Mouse (Mus musculus): ENCODE results near the gene Tmem17. TPM values are rescaled to one million over a fixed set of nuclear protein-coding genes. Genes with fewer than 3 reads are reported as not detected.

Gene Tmem17
- polyA plus RNA-seq, 1 experiment: 3.1 TPM

- Histone ChIP-seq H3K36me3 (ENCODE audit: control insufficient read depth, insufficient read depth) (no peaks in the 10 kb centered on the region), H3ac (ENCODE audit: control insufficient read depth, insufficient read length) (peak overlapping the region; percentile 31), H3K4me3 (peak overlapping the region; percentile 44), H3K27me3 (ENCODE audit: control insufficient read depth, insufficient read depth, insufficient read length) (no peaks in the 10 kb centered on the region), H3K4me2 (ENCODE audit: low read depth) (peak overlapping the region; percentile 71), H3K79me2 (ENCODE audit: control insufficient read depth, insufficient read depth) (no peaks in the 10 kb centered on the region)
- TF ChIP-seq POLR2A (IDR thresholded peaks at IDR 0.05; ENCODE audit: insufficient read length, low read depth) (no peak), MAX (IDR thresholded peaks at IDR 0.05; ENCODE audit: low read depth) (no peak), MYOG (IDR thresholded peaks at IDR 0.05; ENCODE audit: control insufficient read depth in 1 of 3, insufficient read depth in 1 of 3, insufficient read length in 2 of 3, low read depth in 2 of 3) (no peak), SRF (IDR thresholded peaks at IDR 0.05; ENCODE audit: control insufficient read depth, insufficient read length, low read depth) (no peak), TCF12 (IDR thresholded peaks at IDR 0.05; ENCODE audit: insufficient read depth, poor library complexity, severe bottlenecking) (no peak), USF1 (IDR thresholded peaks at IDR 0.05; ENCODE audit: low read depth) (no peak), MYOD1 (IDR thresholded peaks at IDR 0.05; ENCODE audit: control insufficient read depth in 1 of 3, insufficient read length in 2 of 3, low read depth in 2 of 3) (no peak), REST (IDR thresholded peaks at IDR 0.05; ENCODE audit: insufficient read depth, insufficient read length) (no peak)
Observed at GRCm38 (mm10) chr11:22513075-22513474, 1.2 kb downstream of the Tmem17 start.

GRCm38 (mm10) chr11:22515061-22515460, 3.2 kb downstream of the Tmem17 start:
- H3K36me3 ChIP-seq (ENCODE audit: control insufficient read depth, insufficient read depth): no peaks in the 10 kb centered on the region
- H3K27me3 ChIP-seq (ENCODE audit: control insufficient read depth, insufficient read depth, insufficient read length): no peaks in the 10 kb centered on the region
- TF ChIP-seq POLR2AphosphoS2 (IDR thresholded peaks at IDR 0.05; ENCODE audit: insufficient read length, low read depth): no peak
- no peak for TF ChIP-seq E2F4 (IDR thresholded peaks at IDR 0.05; ENCODE audit: insufficient read depth)
- TF ChIP-seq TCF3 (IDR thresholded peaks at IDR 0.05; ENCODE audit: insufficient read length, low read depth): no peak
- TF ChIP-seq MYOG (IDR thresholded peaks at IDR 0.05; ENCODE audit: control insufficient read depth in 1 of 3, insufficient read depth in 1 of 3, insufficient read length in 2 of 3, low read depth in 2 of 3): no peak
- TF ChIP-seq MAX (IDR thresholded peaks at IDR 0.05; ENCODE audit: low read depth): no peak
- no peak for TF ChIP-seq TCF12 (IDR thresholded peaks at IDR 0.05; ENCODE audit: insufficient read depth, poor library complexity, severe bottlenecking)
- TF ChIP-seq USF1 (IDR thresholded peaks at IDR 0.05; ENCODE audit: low read depth): no peak
- TF ChIP-seq CEBPB (IDR thresholded peaks at IDR 0.05; ENCODE audit: insufficient read depth, poor library complexity, severe bottlenecking): no peak
- TF ChIP-seq MYOD1 (IDR thresholded peaks at IDR 0.05; ENCODE audit: control insufficient read depth in 1 of 3, insufficient read length in 2 of 3, low read depth in 2 of 3): no peak
- H3K4me2 ChIP-seq (ENCODE audit: low read depth): no peak overlapping the region
- H3K79me2 ChIP-seq (ENCODE audit: control insufficient read depth, insufficient read depth): no peaks in the 10 kb centered on the region
- no peak overlapping the region for H3K4me3 ChIP-seq
- no peak overlapping the region for H3ac ChIP-seq (ENCODE audit: control insufficient read depth, insufficient read length)

- Histone ChIP-seq H3K4me3 (no peak overlapping the region), H3K36me3 (ENCODE audit: control insufficient read depth, insufficient read depth) (no peaks in the 10 kb centered on the region), H3K27me3 (ENCODE audit: control insufficient read depth, insufficient read depth, insufficient read length) (no peaks in the 10 kb centered on the region), H3K79me2 (ENCODE audit: control insufficient read depth, insufficient read depth) (no peaks in the 10 kb centered on the region), H3ac (ENCODE audit: control insufficient read depth, insufficient read length) (no peak overlapping the region), H3K4me2 (ENCODE audit: low read depth) (no peak overlapping the region)
- TF ChIP-seq E2F4 (IDR thresholded peaks at IDR 0.05; ENCODE audit: insufficient read depth) (no peak), MYOD1 (IDR thresholded peaks at IDR 0.05; ENCODE audit: control insufficient read depth in 1 of 3, insufficient read length in 2 of 3, low read depth in 2 of 3) (peak in 2 of 3 experiments; percentile 83 to 87), MYOG (IDR thresholded peaks at IDR 0.05; ENCODE audit: control insufficient read depth in 1 of 3, insufficient read depth in 1 of 3, insufficient read length in 2 of 3, low read depth in 2 of 3) (peak; percentile 5 to 78 (median 44)), TCF3 (IDR thresholded peaks at IDR 0.05; ENCODE audit: insufficient read length, low read depth) (peak; percentile 56), POLR2A (IDR thresholded peaks at IDR 0.05; ENCODE audit: insufficient read length, low read depth) (no peak), CEBPB (IDR thresholded peaks at IDR 0.05; ENCODE audit: insufficient read depth, poor library complexity, severe bottlenecking) (no peak), USF1 (IDR thresholded peaks at IDR 0.05; ENCODE audit: low read depth) (no peak), TCF12 (IDR thresholded peaks at IDR 0.05; ENCODE audit: insufficient read depth, poor library complexity, severe bottlenecking) (peak; percentile 67), SRF (IDR thresholded peaks at IDR 0.05; ENCODE audit: control insufficient read depth, insufficient read length, low read depth) (no peak), REST (IDR thresholded peaks at IDR 0.05; ENCODE audit: insufficient read depth, insufficient read length) (no peak), POLR2AphosphoS2 (IDR thresholded peaks at IDR 0.05; ENCODE audit: insufficient read length, low read depth) (no peak), MAX (IDR thresholded peaks at IDR 0.05; ENCODE audit: low read depth) (no peak)
Observed at GRCm38 (mm10) chr11:22518445-22518844, 6.6 kb downstream of the Tmem17 start.

- no peak overlapping the region for H3ac ChIP-seq (ENCODE audit: control insufficient read depth, insufficient read length)
- no peak overlapping the region for H3K4me2 ChIP-seq (ENCODE audit: low read depth)
- no peaks in the 10 kb centered on the region for H3K79me2 ChIP-seq (ENCODE audit: control insufficient read depth, insufficient read depth)
- H3K27me3 ChIP-seq (ENCODE audit: control insufficient read depth, insufficient read depth, insufficient read length): no peaks in the 10 kb centered on the region
- TF ChIP-seq MYOD1 (IDR thresholded peaks at IDR 0.05; ENCODE audit: control insufficient read depth in 1 of 3, insufficient read length in 2 of 3, low read depth in 2 of 3) (no peak), USF1 (IDR thresholded peaks at IDR 0.05; ENCODE audit: low read depth) (no peak), MYOG (IDR thresholded peaks at IDR 0.05; ENCODE audit: control insufficient read depth in 1 of 3, insufficient read depth in 1 of 3, insufficient read length in 2 of 3, low read depth in 2 of 3) (no peak), POLR2AphosphoS2 (IDR thresholded peaks at IDR 0.05; ENCODE audit: insufficient read length, low read depth) (no peak), TCF12 (IDR thresholded peaks at IDR 0.05; ENCODE audit: insufficient read depth, poor library complexity, severe bottlenecking) (no peak), MAX (IDR thresholded peaks at IDR 0.05; ENCODE audit: low read depth) (no peak), POLR2A (IDR thresholded peaks at IDR 0.05; ENCODE audit: insufficient read length, low read depth) (no peak), SRF (IDR thresholded peaks at IDR 0.05; ENCODE audit: control insufficient read depth, insufficient read length, low read depth) (no peak), TCF3 (IDR thresholded peaks at IDR 0.05; ENCODE audit: insufficient read length, low read depth) (no peak), CEBPB (IDR thresholded peaks at IDR 0.05; ENCODE audit: insufficient read depth, poor library complexity, severe bottlenecking) (no peak), REST (IDR thresholded peaks at IDR 0.05; ENCODE audit: insufficient read depth, insufficient read length) (no peak), E2F4 (IDR thresholded peaks at IDR 0.05; ENCODE audit: insufficient read depth) (no peak)
- no peaks in the 10 kb centered on the region for H3K36me3 ChIP-seq (ENCODE audit: control insufficient read depth, insufficient read depth)
- no peak overlapping the region for H3K4me3 ChIP-seq
Observed at GRCm38 (mm10) chr11:22520251-22520650, 8.4 kb downstream of the Tmem17 start.
